Mouse (Mus musculus) limb, embryonic 10.5 days (tissue): ENCODE results near the gene Zfp704. TPM values are rescaled to one million over a fixed set of nuclear protein-coding genes. Genes with fewer than 3 reads are reported as not detected.

Source experiments
- DNase-seq: peaks from one replicate; pipeline ENCODE4 v3.0.0-alpha.2; 2017; ENCODE audit warnings: low spot score
- H3K27ac ChIP-seq: fragments of 300-500 bp; sonication (generic); 2 replicates; pipeline ENCODE4 v1.5.1; 2016; ENCODE audit warnings: mild to moderate bottlenecking
- H3K27me3 ChIP-seq: fragments of 300-500 bp; sonication (generic); 2 replicates; pipeline ENCODE4 v1.6.1; 2016; ENCODE audit warnings: low read depth, mild to moderate bottlenecking; ENCODE audit not compliant: poor library complexity, severe bottlenecking
- H3K36me3 ChIP-seq: fragments of 300-500 bp; sonication (generic); 2 replicates; pipeline ENCODE4 v1.6.1; 2016; ENCODE audit warnings: mild to moderate bottlenecking, moderate library complexity
- H3K4me1 ChIP-seq: fragments of 300-500 bp; sonication (generic); 2 replicates; pipeline ENCODE4 v1.6.1; 2016
- H3K4me3 ChIP-seq: fragments of 300-500 bp; sonication (generic); 2 replicates; pipeline ENCODE4 v1.5.1; 2016; ENCODE audit warnings: mild to moderate bottlenecking, moderate library complexity
- H3K9me3 ChIP-seq: fragments of 300-500 bp; sonication (generic); replicated peaks from 2 replicates; pipeline ENCODE4 v1.6.1; 2016; ENCODE audit warnings: mild to moderate bottlenecking
- WGBS: fragments of 180-500 bp; shearing (Covaris S2); methylation state at CpG from one replicate; pipeline ENCODE4 v1.1.7; 2016; 5-methylcytosine and 5-hydroxymethylcytosine counted together
- polyA plus RNA-seq: library from polyadenylated mRNA; unstranded; fragments of >200 nt; fragmentation: Nextera tagmentation; extraction: Ambion mirVana; gene quantifications from 2 replicates; pipeline ENCODE4 v1.2.1, GENCODE M21; 2016

Gene Zfp704
- polyA plus RNA-seq, 1 experiment from 2014 or later = 10.1 TPM

DNA sequence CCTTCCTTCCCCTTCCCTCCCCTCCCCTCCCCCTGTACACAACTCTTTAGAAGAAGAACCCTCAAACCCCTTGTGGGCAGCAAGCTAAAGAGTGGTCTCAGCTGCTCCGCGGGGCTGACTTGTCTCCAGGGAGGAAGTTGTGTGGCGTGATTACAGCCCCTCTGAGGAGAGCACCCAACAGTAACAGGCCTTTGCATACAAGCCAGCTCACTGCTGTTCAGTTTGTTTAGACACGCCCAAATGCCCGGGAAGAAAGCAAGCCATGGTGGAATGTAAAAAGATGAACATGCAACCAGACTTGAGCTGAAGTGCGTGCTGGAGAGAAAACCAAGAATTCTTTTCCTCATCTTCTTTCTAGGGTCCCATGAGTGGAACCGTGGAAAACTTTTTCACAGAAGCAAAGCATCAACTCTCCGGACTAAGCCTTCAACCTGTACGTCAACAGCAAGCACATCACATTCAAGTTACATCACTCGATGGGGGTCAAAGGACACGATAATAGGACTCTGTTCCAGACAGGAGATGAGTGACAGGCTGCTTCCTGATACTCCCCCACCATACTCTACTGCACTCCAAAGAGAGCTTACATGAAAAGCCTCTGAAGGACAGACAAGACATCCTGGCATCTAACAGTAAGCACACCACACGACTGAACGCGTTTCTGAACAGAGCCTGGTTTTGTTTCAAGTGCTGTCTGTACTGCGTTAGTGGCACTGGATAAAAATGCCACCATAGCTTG lies 62.8 kb downstream of the Zfp704 start:
- WGBS = 53% methylated on average over 15 of the region's 15 CpGs
- Histone ChIP-seq H3K27me3 (no peaks in the 10 kb centered on the region), H3K4me3 (no peak overlapping the region), H3K9me3 (no peaks in the 10 kb centered on the region), H3K4me1 (peaks cover 37% of the 10 kb centered on the region), H3K36me3 (no peaks in the 10 kb centered on the region), H3K27ac (0 out of 2 replicates have a peak overlapping the region, but pooled peaks have one; percentile 36)
- no peak for DNase-seq

DNA sequence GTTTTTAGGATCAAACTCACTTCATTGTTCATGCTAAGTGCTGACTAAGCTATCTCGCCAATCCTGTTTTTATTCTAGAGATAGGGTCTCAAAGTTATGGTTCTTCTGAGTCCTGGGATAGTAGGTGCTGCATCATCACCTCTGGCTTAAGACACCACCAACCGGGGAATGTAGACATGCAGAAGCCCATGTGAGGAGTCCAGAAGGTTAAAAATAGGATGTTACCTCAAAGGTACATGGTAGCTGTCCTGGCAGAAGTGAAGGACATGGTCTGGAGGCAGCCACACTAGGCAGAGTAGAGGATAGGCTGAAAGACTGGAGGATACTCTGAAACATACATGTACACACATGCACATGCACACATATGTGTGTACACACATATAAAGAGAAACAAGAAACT lies 65.5 kb downstream of the Zfp704 start:
- WGBS = 96% methylated on average over 2 of the region's 2 CpGs
- no peaks in the 10 kb centered on the region for H3K27me3 ChIP-seq
- no peak overlapping the region for H3K27ac ChIP-seq
- peaks cover 30% of the 10 kb centered on the region for H3K4me1 ChIP-seq
- H3K36me3 ChIP-seq = 0 out of 2 replicates have a peak, but pooled peaks cover 4% of the 10 kb centered on the region
- DNase-seq = no peak
- H3K4me3 ChIP-seq = no peak overlapping the region
- no peaks in the 10 kb centered on the region for H3K9me3 ChIP-seq

DNA sequence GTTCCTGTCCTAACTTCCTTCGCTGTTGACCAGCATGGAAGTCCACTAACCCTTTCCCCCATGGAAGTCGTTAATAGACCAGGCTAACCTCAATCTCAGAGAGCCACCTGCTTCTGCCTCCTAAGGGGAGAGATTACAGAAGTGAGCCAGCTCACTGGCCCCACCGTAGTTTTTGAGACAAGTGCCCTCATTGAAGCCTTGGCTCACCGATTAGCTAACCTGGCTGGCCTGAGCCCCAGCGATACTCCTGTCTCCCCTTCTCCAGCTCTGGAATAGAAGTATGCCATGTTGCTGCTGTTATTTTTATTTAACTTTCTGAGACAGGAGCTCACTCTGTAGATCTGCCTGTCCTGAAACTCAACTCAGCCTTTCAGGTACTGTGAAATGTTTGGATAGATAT lies 66.0 kb downstream of the Zfp704 start:
- 92% methylated on average over 5 of the region's 5 CpGs for WGBS

DNA sequence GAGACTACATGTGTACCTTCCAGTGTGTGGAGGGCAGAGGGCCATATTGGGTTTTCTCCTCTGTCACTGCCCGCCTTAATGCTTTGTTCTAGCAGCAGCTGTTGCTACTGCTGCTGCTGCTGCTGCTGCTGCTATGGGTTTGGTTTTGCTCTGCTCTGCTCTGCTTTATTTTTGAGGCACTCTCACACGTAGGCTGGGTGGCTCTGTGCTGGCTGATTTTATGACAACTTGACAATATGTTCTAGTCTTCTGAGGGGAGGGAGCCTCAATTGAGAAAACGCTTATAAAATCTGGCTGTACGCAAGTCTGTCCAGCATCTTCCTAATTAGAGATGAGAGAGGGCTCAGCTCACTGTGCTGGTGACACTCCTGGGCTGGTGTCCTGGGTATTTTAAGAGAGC lies 66.4 kb downstream of the Zfp704 start:
- Histone ChIP-seq H3K27ac (no peak overlapping the region), H3K4me1 (peaks cover 30% of the 10 kb centered on the region), H3K27me3 (no peaks in the 10 kb centered on the region), H3K4me3 (no peak overlapping the region), H3K36me3 (0 out of 2 replicates have a peak, but pooled peaks cover 4% of the 10 kb centered on the region), H3K9me3 (no peaks in the 10 kb centered on the region)
- 78% methylated on average over 4 of the region's 4 CpGs for WGBS
- no peak for DNase-seq

More for the DNA sequence above, 66.0 kb downstream of the Zfp704 start:
- peaks cover 30% of the 10 kb centered on the region for H3K4me1 ChIP-seq
- H3K27ac ChIP-seq = no peak overlapping the region
- H3K4me3 ChIP-seq = no peak overlapping the region
- H3K36me3 ChIP-seq = 0 out of 2 replicates have a peak, but pooled peaks cover 4% of the 10 kb centered on the region
- H3K9me3 ChIP-seq = no peaks in the 10 kb centered on the region
- H3K27me3 ChIP-seq = no peaks in the 10 kb centered on the region
- no peak for DNase-seq

DNA sequence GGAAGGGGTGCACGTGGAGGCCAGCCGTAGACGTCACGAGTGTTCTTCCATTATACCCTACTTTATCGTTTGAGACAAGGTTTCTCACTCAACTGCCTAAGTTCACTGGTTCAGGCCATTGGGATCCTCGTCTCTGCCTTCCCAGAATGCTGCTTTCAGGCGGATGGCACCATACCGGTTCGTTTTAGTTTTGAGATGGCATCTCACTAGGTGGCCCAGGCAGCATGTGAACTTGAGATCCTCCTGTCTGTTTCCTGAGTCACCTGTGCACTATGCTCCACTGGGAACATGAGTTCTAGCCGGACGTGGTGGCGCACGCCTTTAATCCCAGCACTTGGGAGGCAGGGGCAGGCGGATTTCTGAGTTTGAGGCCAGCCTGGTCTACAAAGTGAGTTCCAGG lies 68.3 kb downstream of the Zfp704 start:
- Histone ChIP-seq H3K27me3 (no peaks in the 10 kb centered on the region), H3K27ac (no peak overlapping the region), H3K4me1 (peaks cover 12% of the 10 kb centered on the region), H3K4me3 (no peak overlapping the region), H3K9me3 (no peaks in the 10 kb centered on the region), H3K36me3 (0 out of 2 replicates have a peak, but pooled peaks cover 4% of the 10 kb centered on the region)
- no peak for DNase-seq
- WGBS = 93% methylated on average over 14 of the region's 14 CpGs

DNA sequence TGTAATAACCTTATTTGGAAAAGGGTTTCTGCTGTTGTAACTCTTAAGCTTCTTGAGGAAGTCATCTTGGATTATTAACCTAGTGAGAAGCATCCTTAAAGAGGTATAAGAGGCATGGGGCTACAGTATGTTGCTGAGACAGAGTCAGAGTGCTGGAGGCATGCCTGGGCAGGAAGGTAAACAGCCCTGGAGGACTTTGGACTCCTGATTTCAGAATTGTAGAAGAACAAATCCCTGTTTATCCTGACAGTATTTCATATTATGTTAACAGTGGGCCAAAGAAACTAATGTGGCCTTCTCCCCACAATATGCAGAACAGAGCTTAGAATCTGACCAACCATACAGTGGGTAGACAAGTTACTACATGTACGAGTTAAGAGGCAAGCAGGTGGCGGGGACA lies 71.4 kb downstream of the Zfp704 start:
- H3K27me3 ChIP-seq = no peaks in the 10 kb centered on the region
- no peak for DNase-seq
- no peaks in the 10 kb centered on the region for H3K9me3 ChIP-seq
- H3K36me3 ChIP-seq = 0 out of 2 replicates have a peak, but pooled peaks cover 4% of the 10 kb centered on the region
- 91% methylated on average over 2 of the region's 2 CpGs for whole genome bisulfite sequencing
- H3K27ac ChIP-seq = no peak overlapping the region
- peaks cover 3% of the 10 kb centered on the region for H3K4me1 ChIP-seq
- H3K4me3 ChIP-seq = no peak overlapping the region

DNA sequence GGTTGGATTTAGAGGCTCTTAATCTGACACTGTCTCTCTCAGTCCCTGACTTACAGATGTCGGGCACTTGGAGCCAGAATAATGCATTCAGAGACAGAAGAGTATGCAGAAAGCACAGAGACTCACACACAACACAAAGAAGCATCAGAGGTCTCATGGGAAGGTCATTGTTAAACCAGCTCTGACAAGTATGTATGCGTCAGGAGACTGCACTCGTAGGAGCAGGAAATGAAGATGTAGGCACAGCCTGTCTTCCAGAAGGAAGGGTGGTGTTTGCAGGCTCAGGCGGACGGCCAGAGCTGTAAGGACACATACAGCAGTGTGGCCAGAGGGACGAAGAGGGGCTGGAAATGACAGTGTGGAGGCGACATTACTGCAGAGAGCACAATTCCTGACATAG lies 72.0 kb downstream of the Zfp704 start:
- Histone ChIP-seq H3K27me3 (no peaks in the 10 kb centered on the region), H3K4me3 (no peak overlapping the region), H3K4me1 (no peaks in the 10 kb centered on the region), H3K36me3 (0 out of 2 replicates have a peak, but pooled peaks cover 4% of the 10 kb centered on the region), H3K9me3 (no peaks in the 10 kb centered on the region), H3K27ac (no peak overlapping the region)
- WGBS = 85% methylated on average over 7 of the region's 7 CpGs
- DNase-seq = no peak

DNA sequence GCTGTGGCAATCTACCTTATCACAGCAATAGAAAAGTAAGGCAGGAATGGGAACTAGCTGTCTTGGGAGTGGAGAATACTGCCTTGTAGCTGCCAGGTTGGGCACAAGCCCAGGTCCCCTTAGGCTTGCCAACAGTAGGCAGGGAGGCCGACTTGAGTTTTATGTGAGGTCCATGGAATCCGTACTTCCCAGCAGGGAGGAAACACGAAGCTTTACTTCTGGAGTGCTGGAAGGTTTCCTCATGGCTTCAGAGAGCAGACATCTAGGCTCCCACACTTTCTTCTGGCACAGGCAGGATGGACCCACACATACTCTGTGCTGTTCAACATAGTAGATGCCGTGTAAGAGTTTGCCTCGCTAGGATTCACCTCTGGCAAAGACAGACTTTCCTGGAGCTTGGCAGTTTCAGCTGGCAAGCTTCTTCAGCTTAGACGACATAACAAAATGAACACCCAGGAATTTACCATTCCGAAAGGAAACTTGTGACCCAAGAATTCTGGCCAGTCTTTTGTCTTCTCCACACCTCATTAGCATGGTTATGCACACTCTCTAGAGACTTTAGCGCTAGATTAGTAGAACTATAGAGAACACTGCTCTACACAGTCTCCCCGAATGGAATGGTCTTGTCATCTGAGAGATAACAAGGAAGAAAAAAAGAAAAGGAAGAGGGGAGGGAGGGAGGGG lies 79.6 kb downstream of the Zfp704 start:
- H3K4me3 ChIP-seq = no peak overlapping the region
- peaks cover 11% of the 10 kb centered on the region for H3K4me1 ChIP-seq
- 93% methylated on average over 9 of the region's 9 CpGs for WGBS
- peak; percentile 24 for DNase-seq
- no peak overlapping the region for H3K27ac ChIP-seq
- no peaks in the 10 kb centered on the region for H3K27me3 ChIP-seq
- peaks cover 5% of the 10 kb centered on the region; the same call in 1 of the 2 replicates for H3K36me3 ChIP-seq
- H3K9me3 ChIP-seq = no peaks in the 10 kb centered on the region

DNA sequence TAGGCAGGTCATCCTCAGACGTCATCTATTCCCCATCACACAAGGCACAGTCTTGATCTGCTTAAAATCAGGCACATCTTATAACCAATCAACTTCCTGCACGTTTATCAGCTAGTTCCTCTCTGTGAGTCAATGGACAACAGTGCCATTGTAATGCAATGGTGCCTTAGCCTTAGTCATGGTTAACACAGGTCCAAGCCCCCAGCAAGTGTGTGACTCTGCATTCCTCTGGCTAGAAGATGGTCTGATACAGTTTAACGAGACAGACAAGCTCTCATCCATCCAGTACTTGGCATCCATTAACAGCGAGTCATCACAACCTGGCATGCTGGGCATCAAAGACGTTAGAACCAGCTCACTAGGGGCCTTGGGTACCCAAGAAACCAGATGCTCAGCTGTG lies 85.5 kb downstream of the Zfp704 start:
- Histone ChIP-seq H3K4me3 (no peak overlapping the region), H3K4me1 (peaks cover 57% of the 10 kb centered on the region), H3K27me3 (no peaks in the 10 kb centered on the region), H3K27ac (no peak overlapping the region), H3K9me3 (no peaks in the 10 kb centered on the region), H3K36me3 (no peaks in the 10 kb centered on the region)
- WGBS = 76% methylated on average over 5 of the region's 5 CpGs
- DNase-seq = peak; percentile 17

DNA sequence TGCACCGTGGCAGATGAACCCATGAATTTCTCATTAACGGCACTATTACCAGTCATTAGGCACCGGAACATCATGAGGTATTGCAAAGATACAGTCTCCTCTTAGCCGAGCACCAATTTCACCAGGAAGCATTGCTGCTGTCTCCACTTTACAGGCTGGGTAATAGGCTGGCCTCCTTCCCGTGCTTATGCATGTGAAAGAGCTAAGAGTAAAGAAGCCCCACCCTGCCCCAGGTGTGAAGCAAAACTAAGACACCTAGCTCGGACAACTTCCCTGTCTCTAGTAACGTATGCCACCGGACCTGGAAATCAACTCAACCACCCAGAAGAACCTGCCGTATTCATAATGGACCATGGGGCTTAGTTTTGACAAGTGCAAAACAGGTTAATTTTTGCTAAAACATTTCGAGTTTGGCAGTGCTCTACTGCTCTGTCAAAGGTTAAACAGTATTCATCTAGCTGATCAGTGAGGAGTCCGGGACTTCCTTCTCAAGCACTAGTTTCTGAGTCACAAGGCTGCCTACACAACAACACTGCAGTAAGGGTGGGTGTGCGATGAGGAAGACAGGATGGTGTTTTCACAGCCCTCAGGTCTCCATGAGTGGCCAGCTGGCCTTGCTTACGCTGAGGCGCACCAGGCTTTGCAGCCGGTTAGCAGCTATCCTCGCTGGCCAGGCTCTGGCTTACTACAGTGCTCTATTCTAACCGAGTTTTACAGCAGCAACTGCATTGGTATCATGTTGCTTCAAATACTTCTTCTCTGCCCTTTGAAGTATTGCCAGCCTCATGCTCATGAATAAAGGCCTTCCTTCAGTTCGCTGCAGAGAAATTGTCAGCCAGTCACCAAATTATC lies 86.6 kb downstream of the Zfp704 start:
- DNase-seq = peak; percentile 31
- Histone ChIP-seq H3K36me3 (no peaks in the 10 kb centered on the region), H3K9me3 (no peaks in the 10 kb centered on the region), H3K4me3 (no peak overlapping the region), H3K27ac (no peak overlapping the region), H3K4me1 (peaks cover 67% of the 10 kb centered on the region), H3K27me3 (no peaks in the 10 kb centered on the region)
- 60% methylated on average over 18 of the region's 18 CpGs for WGBS

DNA sequence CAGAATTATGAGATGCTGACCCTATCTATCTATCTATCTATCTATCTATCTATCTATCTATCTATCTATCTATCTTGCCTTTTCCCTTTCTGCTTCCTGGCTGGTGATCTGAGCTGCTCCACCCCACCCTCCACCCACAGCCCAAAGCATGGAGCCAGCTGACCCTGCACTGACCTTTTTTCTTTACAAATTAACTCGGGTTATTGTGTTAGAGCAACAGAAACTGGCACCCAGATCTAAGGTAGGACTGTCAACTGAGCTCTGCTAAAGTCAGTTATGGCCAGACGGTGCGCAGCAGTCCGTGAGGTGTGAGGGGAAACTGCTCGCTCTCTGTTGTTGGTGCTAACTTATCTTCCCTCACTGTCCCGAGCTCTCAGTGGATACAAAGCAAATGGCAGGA lies 87.9 kb downstream of the Zfp704 start:
- H3K36me3 ChIP-seq = no peaks in the 10 kb centered on the region
- peak; percentile 27 for DNase-seq
- no peaks in the 10 kb centered on the region for H3K9me3 ChIP-seq
- 0 out of 2 replicates have a peak, but pooled peaks cover 3% of the 10 kb centered on the region for H3K27me3 ChIP-seq
- no peak overlapping the region for H3K27ac ChIP-seq
- 57% methylated on average over 6 of the region's 6 CpGs for WGBS
- no peak overlapping the region for H3K4me3 ChIP-seq
- peaks cover 77% of the 10 kb centered on the region for H3K4me1 ChIP-seq

DNA sequence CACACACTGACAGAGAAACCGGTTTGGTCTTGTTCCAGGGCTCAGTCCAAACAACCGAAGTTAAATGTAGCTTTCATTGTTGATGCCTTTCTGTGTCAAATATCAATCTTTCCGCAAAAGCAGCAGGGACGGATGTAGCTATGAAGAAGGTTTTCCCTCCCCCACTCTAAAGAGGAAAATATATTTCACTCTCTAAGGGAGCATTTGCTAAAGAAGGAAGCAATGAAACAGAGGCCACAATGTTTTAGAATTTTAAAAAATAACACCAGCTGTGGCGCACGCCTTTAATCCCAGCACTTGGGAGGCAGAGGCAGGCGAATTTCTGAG lies 89.2 kb downstream of the Zfp704 start:
- 0 out of 2 replicates have a peak, but pooled peaks cover 3% of the 10 kb centered on the region for H3K27me3 ChIP-seq

More for the DNA sequence above, 89.2 kb downstream of the Zfp704 start:
- Histone ChIP-seq H3K27ac (peak overlapping the region; percentile 80), H3K4me1 (peaks cover 80% of the 10 kb centered on the region), H3K4me3 (peak overlapping the region; percentile 9; the same call in 1 of the 2 replicates), H3K9me3 (no peaks in the 10 kb centered on the region), H3K36me3 (no peaks in the 10 kb centered on the region)
- DNase-seq = no peak
- WGBS = 41% methylated on average over 7 of the region's 7 CpGs
